Mouse (Mus musculus): Measurements from ENCODE around the gene Nabp2. TPM values are rescaled to one million over a fixed set of nuclear protein-coding genes. Genes with fewer than 3 reads are reported as not detected.

The Nabp2 gene
- polyA plus RNA-seq, 1 experiment from 2014 or later: 147 TPM

GRCm38 (mm10) chr10:128424604-128425003 lies 13.3 kb upstream of the Nabp2 start:
- H3K9me3 ChIP-seq: no peaks in the 10 kb centered on the region
- ATAC-seq (replicated peaks): no peak
- H3K4me3 ChIP-seq: no peak overlapping the region
- H3K4me2 ChIP-seq: no peak overlapping the region
- no peaks in the 10 kb centered on the region for H3K4me1 ChIP-seq
- 74% methylated on average over 7 of the region's 7 CpGs for WGBS
- no peaks in the 10 kb centered on the region for H3K27me3 ChIP-seq (replicated peaks)
- no peak overlapping the region for H3K9ac ChIP-seq
- no peak overlapping the region for H3K27ac ChIP-seq
- peaks cover 39% of the 10 kb centered on the region for H3K36me3 ChIP-seq (replicated peaks)

GRCm38 (mm10) chr10:128422426-128422825 lies 11.1 kb upstream of the Nabp2 start:
- H3K27ac ChIP-seq: no peak overlapping the region
- WGBS: 82% methylated on average over 5 of the region's 5 CpGs
- no peaks in the 10 kb centered on the region for H3K27me3 ChIP-seq (replicated peaks)
- H3K36me3 ChIP-seq (replicated peaks): peaks cover 36% of the 10 kb centered on the region
- H3K9ac ChIP-seq: no peak overlapping the region
- H3K4me2 ChIP-seq: no peak overlapping the region
- H3K9me3 ChIP-seq: no peaks in the 10 kb centered on the region
- ATAC-seq (replicated peaks): no peak
- no peak overlapping the region for H3K4me3 ChIP-seq
- no peaks in the 10 kb centered on the region for H3K4me1 ChIP-seq

DNA sequence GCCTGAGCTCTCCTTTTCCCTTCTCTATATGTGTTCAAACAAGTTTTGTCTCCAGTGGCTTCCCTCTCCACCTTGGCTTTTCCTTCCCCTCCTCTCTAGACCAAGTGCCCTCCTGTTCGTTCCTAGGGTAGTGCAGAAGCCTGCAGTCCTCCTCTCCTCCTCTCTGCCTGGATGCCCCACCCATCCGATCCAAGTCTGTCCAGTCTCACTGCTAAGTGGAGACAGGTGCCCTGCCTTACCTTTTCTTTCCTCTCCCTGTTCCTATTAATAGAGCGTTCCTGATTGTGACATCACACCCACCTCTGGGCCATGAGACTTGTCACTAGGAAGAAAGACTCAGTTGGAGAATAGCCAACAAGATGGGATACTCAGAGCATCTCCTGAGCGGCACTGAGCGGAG lies 3.6 kb upstream of the Nabp2 start:
- H3K4me2 ChIP-seq: no peak overlapping the region
- WGBS: 89% methylated on average over 5 of the region's 5 CpGs
- no peak overlapping the region for H3K27ac ChIP-seq
- H3K36me3 ChIP-seq (replicated peaks): peaks cover 28% of the 10 kb centered on the region
- H3K27me3 ChIP-seq (replicated peaks): no peaks in the 10 kb centered on the region
- no peak overlapping the region for H3K4me3 ChIP-seq
- peaks cover 39% of the 10 kb centered on the region for H3K4me1 ChIP-seq
- no peak for ATAC-seq (replicated peaks)
- H3K9me3 ChIP-seq: no peaks in the 10 kb centered on the region
- no peak overlapping the region for H3K9ac ChIP-seq

- 69% methylated on average over 1 of the region's 1 CpGs for WGBS
- no peaks in the 10 kb centered on the region for H3K9me3 ChIP-seq
- H3K4me1 ChIP-seq: peaks cover 48% of the 10 kb centered on the region
- peaks cover 24% of the 10 kb centered on the region for H3K36me3 ChIP-seq (replicated peaks)
- no peak overlapping the region; the same call in 1 of the 2 replicates for H3K27ac ChIP-seq
- no peaks in the 10 kb centered on the region for H3K27me3 ChIP-seq (replicated peaks)
- H3K9ac ChIP-seq: peak overlapping the region; percentile 95; the same call in 1 of the 2 replicates
- H3K4me2 ChIP-seq: peak overlapping the region; percentile 92
- peak overlapping the region; percentile 99 for H3K4me3 ChIP-seq
- ATAC-seq (replicated peaks): no peak
These were observed 1.8 kb upstream of the Nabp2 start for GRCm38 (mm10) chr10:128413076-128413475.

GRCm38 (mm10) chr10:128412558-128412957 lies 1.3 kb upstream of the Nabp2 start:
- 27% methylated on average over 1 of the region's 1 CpGs for WGBS
- peaks cover 52% of the 10 kb centered on the region for H3K4me1 ChIP-seq
- H3K36me3 ChIP-seq (replicated peaks): peaks cover 20% of the 10 kb centered on the region
- no peaks in the 10 kb centered on the region for H3K27me3 ChIP-seq (replicated peaks)
- peak overlapping the region; percentile 95 for H3K9ac ChIP-seq
- peak overlapping the region; percentile 99 for H3K4me3 ChIP-seq
- H3K27ac ChIP-seq: peak overlapping the region; percentile 94
- no peak for ATAC-seq (replicated peaks)
- no peaks in the 10 kb centered on the region for H3K9me3 ChIP-seq
- H3K4me2 ChIP-seq: peak overlapping the region; percentile 92

- Histone ChIP-seq H3K9me3 (no peaks in the 10 kb centered on the region), H3K4me1 (peaks cover 52% of the 10 kb centered on the region), H3K4me2 (peak overlapping the region; percentile 92), H3K27me3 (replicated peaks) (no peaks in the 10 kb centered on the region), H3K4me3 (peak overlapping the region; percentile 99), H3K27ac (peak overlapping the region; percentile 94), H3K36me3 (replicated peaks) (peaks cover 16% of the 10 kb centered on the region), H3K9ac (peak overlapping the region; percentile 95)
- 0% methylated on average over 14 of the region's 14 CpGs for WGBS
- no peak for ATAC-seq (replicated peaks)
These were observed 726 bp upstream of the Nabp2 start for GRCm38 (mm10) chr10:128412055-128412381.

DNA sequence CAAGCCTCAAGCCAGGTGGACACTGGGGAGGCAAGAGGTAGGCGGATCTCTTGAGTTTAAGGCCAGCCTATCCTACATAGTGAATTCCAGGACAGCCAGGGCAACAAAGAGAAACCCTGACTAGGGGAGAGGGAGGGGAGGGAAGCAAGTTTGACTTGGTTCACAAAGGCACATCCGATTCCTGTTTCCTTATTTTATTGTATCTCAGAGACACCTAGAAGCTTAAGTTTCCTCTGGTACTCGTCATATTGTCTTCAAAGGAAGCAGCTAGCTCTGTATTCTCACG lies 789 bp downstream of the Nabp2 start:
- peaks cover 52% of the 10 kb centered on the region for H3K4me1 ChIP-seq
- no peaks in the 10 kb centered on the region for H3K9me3 ChIP-seq
- peak overlapping the region; percentile 94 for H3K27ac ChIP-seq
- peak overlapping the region; percentile 99 for H3K4me3 ChIP-seq
- ATAC-seq (replicated peaks): no peak
- peaks cover 7% of the 10 kb centered on the region; the same call in 1 of the 2 replicates for H3K36me3 ChIP-seq (replicated peaks)
- no peaks in the 10 kb centered on the region for H3K27me3 ChIP-seq (replicated peaks)
- peak overlapping the region; percentile 92 for H3K4me2 ChIP-seq
- WGBS: 15% methylated on average over 4 of the region's 4 CpGs
- H3K9ac ChIP-seq: no peak overlapping the region

- Histone ChIP-seq H3K27me3 (replicated peaks) (no peaks in the 10 kb centered on the region), H3K4me1 (peaks cover 52% of the 10 kb centered on the region), H3K27ac (peak overlapping the region; percentile 85), H3K4me2 (peak overlapping the region; percentile 92), H3K4me3 (peak overlapping the region; percentile 99), H3K36me3 (replicated peaks) (peaks cover 5% of the 10 kb centered on the region; the same call in 1 of the 2 replicates), H3K9ac (peak overlapping the region; percentile 64), H3K9me3 (no peaks in the 10 kb centered on the region)
- WGBS: 5% methylated on average over 36 of the region's 36 CpGs
- ATAC-seq (replicated peaks): peak; percentile 86
These were observed 1.4 kb downstream of the Nabp2 start for GRCm38 (mm10) chr10:128409692-128410559.

GRCm38 (mm10) chr10:128408591-128409535 lies 2.4 kb downstream of the Nabp2 start:
- Histone ChIP-seq H3K36me3 (replicated peaks) (peaks cover 5% of the 10 kb centered on the region; the same call in 1 of the 2 replicates), H3K9me3 (no peaks in the 10 kb centered on the region), H3K4me1 (peaks cover 43% of the 10 kb centered on the region), H3K27me3 (replicated peaks) (no peaks in the 10 kb centered on the region), H3K9ac (peak overlapping the region; percentile 64), H3K27ac (peak overlapping the region; percentile 85), H3K4me2 (peak overlapping the region; percentile 92), H3K4me3 (peak overlapping the region; percentile 99)
- 18% methylated on average over 35 of the region's 35 CpGs for WGBS
- peak; percentile 45 for ATAC-seq (replicated peaks)

GRCm38 (mm10) chr10:128403931-128404330 lies 7.4 kb downstream of the Nabp2 start:
- Histone ChIP-seq H3K4me1 (peaks cover 13% of the 10 kb centered on the region), H3K27ac (no peak overlapping the region), H3K36me3 (replicated peaks) (peaks cover 5% of the 10 kb centered on the region; the same call in 1 of the 2 replicates), H3K9me3 (no peaks in the 10 kb centered on the region), H3K4me2 (no peak overlapping the region), H3K4me3 (no peak overlapping the region), H3K9ac (no peak overlapping the region), H3K27me3 (replicated peaks) (no peaks in the 10 kb centered on the region)
- no peak for ATAC-seq (replicated peaks)
- WGBS: 83% methylated on average over 7 of the region's 7 CpGs

DNA sequence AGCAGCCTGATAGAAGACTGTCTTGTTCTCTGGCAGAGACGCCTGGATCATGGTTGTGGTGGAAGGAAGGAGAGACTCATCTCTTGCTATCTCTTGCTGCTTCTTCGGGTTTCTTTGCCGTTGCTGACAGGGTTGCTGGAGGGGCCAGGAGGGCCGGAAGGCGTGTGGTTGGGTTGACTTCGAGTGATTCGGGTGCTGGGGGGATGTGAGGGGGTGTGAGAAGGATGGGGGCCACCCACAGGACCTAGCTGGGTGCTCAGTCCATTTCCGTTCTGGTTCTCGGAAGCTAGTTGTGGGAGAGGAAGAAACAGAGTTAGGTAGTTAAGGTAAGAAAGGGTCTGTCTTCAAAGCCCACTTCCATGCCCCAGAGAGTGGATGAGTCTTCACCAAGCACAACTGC lies 9.7 kb downstream of the Nabp2 start:
- ATAC-seq (replicated peaks): no peak
- WGBS: 80% methylated on average over 9 of the region's 9 CpGs
- Histone ChIP-seq H3K27me3 (replicated peaks) (no peaks in the 10 kb centered on the region), H3K4me2 (no peak overlapping the region), H3K4me3 (no peak overlapping the region), H3K9ac (no peak overlapping the region), H3K4me1 (no peaks in the 10 kb centered on the region), H3K36me3 (replicated peaks) (peaks cover 5% of the 10 kb centered on the region; the same call in 1 of the 2 replicates), H3K9me3 (no peaks in the 10 kb centered on the region), H3K27ac (no peak overlapping the region)

DNA sequence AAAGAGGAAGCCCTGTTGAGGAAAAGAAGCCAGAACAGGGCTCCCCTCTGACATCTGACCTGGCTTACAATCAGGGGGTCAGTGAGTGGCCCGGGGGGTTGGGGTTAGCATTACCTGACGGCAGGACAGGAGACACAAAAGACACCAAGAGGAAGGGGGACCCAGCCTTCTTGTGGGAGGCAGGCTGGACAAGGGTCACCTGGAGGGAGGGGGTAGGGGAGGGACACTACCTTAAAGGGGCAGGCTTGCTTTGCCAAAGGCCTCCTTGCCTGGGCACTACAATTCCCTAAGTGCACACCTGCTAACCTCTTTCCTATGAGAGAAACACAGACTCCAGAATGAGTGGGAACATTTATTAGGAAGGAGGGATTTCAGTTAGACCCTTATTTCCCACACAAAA lies 10.2 kb downstream of the Nabp2 start, which contains the start of gene Slc39a5:
TSS of gene Slc39a5 (minus strand) at position 174 of the 400 bp plus-strand sequence.
- no peak for ATAC-seq (replicated peaks)
- Histone ChIP-seq H3K9me3 (no peaks in the 10 kb centered on the region), H3K4me3 (no peak within 1 kb of the TSS), H3K4me2 (no peak within 1 kb of the TSS), H3K27ac (no peak within 1 kb of the TSS), H3K36me3 (replicated peaks) (peaks cover 4% of the 10 kb centered on the region; the same call in 1 of the 2 replicates), H3K27me3 (replicated peaks) (no peaks in the 10 kb centered on the region), H3K4me1 (no peaks in the 10 kb centered on the region), H3K9ac (no peak within 1 kb of the TSS)
- 13% methylated on average over 2 of the region's 2 CpGs for WGBS
